Mouse (Mus musculus): ENCODE data around the gene Bri3. TPM values are rescaled to one million over a fixed set of nuclear protein-coding genes. Genes with fewer than 3 reads are reported as not detected.

Bri3 gene
- polyA plus RNA-seq, 1 experiment from 2014 or later = 125 TPM

DNA sequence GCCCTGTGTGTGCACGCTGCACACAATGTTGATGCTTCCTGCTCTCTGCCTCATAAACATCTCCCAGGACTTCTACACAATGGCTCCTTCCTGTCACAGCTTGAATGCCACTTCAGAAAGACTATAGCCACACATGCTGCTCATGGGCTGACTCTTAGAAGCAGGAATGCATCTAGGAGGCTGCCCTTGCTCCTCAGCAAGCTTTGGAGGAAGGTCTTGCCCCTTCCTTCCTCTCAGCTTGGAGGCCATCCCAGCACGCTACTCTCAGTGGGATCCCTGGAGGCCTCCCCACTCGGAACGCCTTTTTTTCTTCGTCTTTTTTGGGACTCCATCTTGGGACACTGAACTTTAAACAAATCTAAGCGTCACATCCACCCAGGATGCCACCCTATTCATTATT is 30.7 kb downstream of the Bri3 start:
- ATAC-seq (ENCODE audit: low FRiP score, low TSS enrichment) (no peak), DNase-seq (no peak)
- H3K9me3 ChIP-seq (ENCODE audit: control insufficient read depth, low read length) = no peaks in the 10 kb centered on the region
- H3K4me3 ChIP-seq (replicated peaks; ENCODE audit: low read depth, low read length) = no peak overlapping the region
- H3K9ac ChIP-seq (replicated peaks; ENCODE audit: low read length) = no peak overlapping the region
- H3K4me1 ChIP-seq (ENCODE audit: control insufficient read depth, insufficient read depth, low read length) = no peaks in the 10 kb centered on the region
- 0 out of 2 replicates have a peak, but pooled peaks cover 9% of the 10 kb centered on the region for H3K36me3 ChIP-seq (ENCODE audit: control insufficient read depth, insufficient read depth, low read length)
- 64% methylated on average over 6 of the region's 6 CpGs for WGBS
- H3K4me2 ChIP-seq (ENCODE audit: low read length) = no peak overlapping the region
- H3K27ac ChIP-seq (replicated peaks; ENCODE audit: low read depth, low read length) = no peak overlapping the region
- H3K27me3 ChIP-seq (ENCODE audit: control insufficient read depth, insufficient read depth, low read length) = no peaks in the 10 kb centered on the region

DNA sequence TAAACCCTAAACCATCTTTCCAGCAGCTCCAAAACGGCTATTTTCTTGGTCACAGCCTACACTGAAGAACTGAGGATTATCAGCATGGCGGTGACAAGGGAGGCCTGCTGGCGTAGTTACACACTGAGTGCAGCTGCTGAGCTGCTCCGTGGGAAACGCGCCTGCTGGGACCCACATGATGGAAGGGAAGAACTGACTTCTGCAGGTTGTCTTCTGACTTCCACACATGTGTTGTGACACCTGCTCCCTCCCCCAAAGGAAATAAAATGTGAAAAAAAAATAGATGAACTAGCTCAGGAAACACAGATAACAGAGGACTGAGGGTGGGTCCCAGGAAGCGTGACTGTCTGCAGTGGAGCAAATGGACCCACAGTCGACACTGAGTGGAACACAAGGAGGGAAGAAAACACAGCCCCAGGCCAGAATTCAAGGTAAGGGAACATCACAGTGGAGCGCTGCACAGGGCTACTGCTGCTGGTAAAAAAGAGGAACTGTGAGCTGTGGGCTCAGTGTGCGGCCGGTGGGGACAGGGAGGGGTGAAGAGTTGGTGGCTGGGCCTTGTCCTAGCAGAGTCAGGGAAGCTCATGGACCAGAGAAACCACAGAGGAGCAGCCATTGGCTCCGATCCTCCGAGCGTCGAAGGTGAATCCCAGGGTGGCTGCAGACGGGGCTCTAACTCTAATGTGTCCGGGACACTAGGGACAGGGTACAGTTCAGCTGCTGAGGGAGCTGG is 32.8 kb downstream of the Bri3 start:
- Histone ChIP-seq H3K9me3 (ENCODE audit: control insufficient read depth, low read length) (no peaks in the 10 kb centered on the region), H3K4me1 (ENCODE audit: control insufficient read depth, insufficient read depth, low read length) (no peaks in the 10 kb centered on the region), H3K4me3 (replicated peaks; ENCODE audit: low read depth, low read length) (no peak overlapping the region), H3K27ac (replicated peaks; ENCODE audit: low read depth, low read length) (no peak overlapping the region), H3K9ac (replicated peaks; ENCODE audit: low read length) (no peak overlapping the region), H3K27me3 (ENCODE audit: control insufficient read depth, insufficient read depth, low read length) (no peaks in the 10 kb centered on the region), H3K4me2 (ENCODE audit: low read length) (no peak overlapping the region), H3K36me3 (ENCODE audit: control insufficient read depth, insufficient read depth, low read length) (0 out of 2 replicates have a peak, but pooled peaks cover 9% of the 10 kb centered on the region)
- DNase-seq = no peak
- WGBS = 86% methylated on average over 17 of the region's 17 CpGs
- ATAC-seq (ENCODE audit: low FRiP score, low TSS enrichment) = no peak

DNA sequence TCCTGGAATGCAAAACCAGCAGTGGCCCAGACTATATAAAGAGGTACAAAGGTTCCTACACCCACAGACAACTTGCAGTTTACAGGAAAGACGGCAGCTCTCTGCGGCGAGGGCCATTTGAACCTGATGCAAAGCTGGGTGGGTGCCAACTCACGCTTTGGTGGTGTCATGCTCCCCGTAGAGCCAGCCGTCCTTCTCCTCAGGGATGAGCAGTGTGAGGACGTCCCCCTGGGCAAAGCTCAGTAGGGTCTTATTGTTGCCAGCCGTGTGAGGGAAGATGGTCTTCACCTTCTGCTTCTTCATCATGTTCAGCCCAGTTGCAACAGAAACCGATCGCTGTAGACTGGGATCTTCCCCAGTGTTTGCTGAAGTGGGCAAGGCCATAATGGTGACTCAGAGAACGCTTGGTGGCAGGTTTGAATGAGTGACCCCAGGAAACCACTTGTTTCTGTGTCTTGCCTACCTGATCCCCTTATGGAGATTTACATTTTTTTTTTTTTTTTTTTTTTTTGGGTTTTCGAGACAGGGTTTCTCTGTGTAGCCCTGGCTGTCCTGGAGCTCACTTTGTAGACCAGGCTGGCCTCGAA is 34.2 kb downstream of the Bri3 start:
- DNase-seq (no peak), ATAC-seq (ENCODE audit: low FRiP score, low TSS enrichment) (no peak)
- H3K36me3 ChIP-seq (ENCODE audit: control insufficient read depth, insufficient read depth, low read length) = 0 out of 2 replicates have a peak, but pooled peaks cover 9% of the 10 kb centered on the region
- no peak overlapping the region for H3K4me3 ChIP-seq (replicated peaks; ENCODE audit: low read depth, low read length)
- no peaks in the 10 kb centered on the region for H3K9me3 ChIP-seq (ENCODE audit: control insufficient read depth, low read length)
- H3K27me3 ChIP-seq (ENCODE audit: control insufficient read depth, insufficient read depth, low read length) = no peaks in the 10 kb centered on the region
- H3K27ac ChIP-seq (replicated peaks; ENCODE audit: low read depth, low read length) = no peak overlapping the region
- H3K9ac ChIP-seq (replicated peaks; ENCODE audit: low read length) = no peak overlapping the region
- WGBS = 90% methylated on average over 12 of the region's 13 CpGs
- no peak overlapping the region for H3K4me2 ChIP-seq (ENCODE audit: low read length)
- H3K4me1 ChIP-seq (ENCODE audit: control insufficient read depth, insufficient read depth, low read length) = no peaks in the 10 kb centered on the region

DNA sequence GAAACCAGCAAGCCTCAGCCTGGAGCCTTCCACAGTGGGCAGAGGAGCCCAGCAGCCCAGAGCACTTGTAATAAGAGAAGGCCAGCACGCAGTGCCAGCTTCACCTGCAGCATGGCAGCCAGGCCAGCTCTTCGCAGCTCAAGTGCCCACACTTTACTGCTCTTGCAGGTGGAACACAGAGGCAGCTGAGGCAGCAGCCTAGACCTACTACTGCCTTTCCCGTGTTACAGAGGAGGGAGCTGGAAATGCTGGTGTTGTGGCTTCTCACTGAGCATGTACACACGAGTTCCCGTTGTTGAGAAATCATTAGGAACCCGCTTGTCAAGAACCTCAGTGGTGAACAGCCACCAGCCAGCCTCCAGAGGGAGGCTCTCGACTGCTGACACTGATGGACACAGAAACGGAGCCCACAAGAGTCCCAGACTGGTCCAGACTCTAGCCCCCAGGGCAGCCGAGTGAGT is 34.9 kb downstream of the Bri3 start:
- no peak for DNase-seq

DNA sequence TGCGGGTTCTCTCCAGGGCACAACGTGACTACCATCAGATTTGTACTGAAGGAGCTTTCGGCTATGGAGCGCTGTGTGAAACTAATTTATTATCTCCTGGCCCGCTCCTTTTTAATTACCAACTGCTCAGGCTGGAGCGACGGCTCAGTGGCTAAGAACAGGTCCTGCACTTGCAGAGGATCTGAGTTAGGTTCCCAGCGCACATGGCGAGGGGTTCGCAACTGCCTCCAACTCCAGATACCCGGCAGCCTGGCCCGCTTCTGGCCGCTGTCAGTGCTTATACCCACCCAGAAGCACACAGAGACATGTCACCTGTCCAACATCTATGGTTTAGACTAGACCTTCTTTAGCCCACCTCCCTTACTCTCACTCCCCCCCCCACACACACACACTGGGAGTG is 35.7 kb downstream of the Bri3 start:
- Histone ChIP-seq H3K4me3 (replicated peaks; ENCODE audit: low read depth, low read length) (no peak overlapping the region), H3K27me3 (ENCODE audit: control insufficient read depth, insufficient read depth, low read length) (no peaks in the 10 kb centered on the region), H3K4me1 (ENCODE audit: control insufficient read depth, insufficient read depth, low read length) (no peaks in the 10 kb centered on the region), H3K9me3 (ENCODE audit: control insufficient read depth, low read length) (no peaks in the 10 kb centered on the region), H3K9ac (replicated peaks; ENCODE audit: low read length) (no peak overlapping the region), H3K27ac (replicated peaks; ENCODE audit: low read depth, low read length) (no peak overlapping the region), H3K36me3 (ENCODE audit: control insufficient read depth, insufficient read depth, low read length) (0 out of 2 replicates have a peak, but pooled peaks cover 9% of the 10 kb centered on the region), H3K4me2 (ENCODE audit: low read length) (no peak overlapping the region)
- ATAC-seq (ENCODE audit: low FRiP score, low TSS enrichment) (no peak), DNase-seq (no peak)
- WGBS = 94% methylated on average over 13 of the region's 13 CpGs

More for the DNA sequence above, 34.9 kb downstream of the Bri3 start:
- no peak for ATAC-seq (ENCODE audit: low FRiP score, low TSS enrichment)
- Histone ChIP-seq H3K27ac (replicated peaks; ENCODE audit: low read depth, low read length) (no peak overlapping the region), H3K36me3 (ENCODE audit: control insufficient read depth, insufficient read depth, low read length) (0 out of 2 replicates have a peak, but pooled peaks cover 9% of the 10 kb centered on the region), H3K4me3 (replicated peaks; ENCODE audit: low read depth, low read length) (no peak overlapping the region), H3K9me3 (ENCODE audit: control insufficient read depth, low read length) (no peaks in the 10 kb centered on the region), H3K9ac (replicated peaks; ENCODE audit: low read length) (no peak overlapping the region), H3K27me3 (ENCODE audit: control insufficient read depth, insufficient read depth, low read length) (no peaks in the 10 kb centered on the region), H3K4me2 (ENCODE audit: low read length) (no peak overlapping the region), H3K4me1 (ENCODE audit: control insufficient read depth, insufficient read depth, low read length) (no peaks in the 10 kb centered on the region)
- WGBS = 92% methylated on average over 9 of the region's 9 CpGs

DNA sequence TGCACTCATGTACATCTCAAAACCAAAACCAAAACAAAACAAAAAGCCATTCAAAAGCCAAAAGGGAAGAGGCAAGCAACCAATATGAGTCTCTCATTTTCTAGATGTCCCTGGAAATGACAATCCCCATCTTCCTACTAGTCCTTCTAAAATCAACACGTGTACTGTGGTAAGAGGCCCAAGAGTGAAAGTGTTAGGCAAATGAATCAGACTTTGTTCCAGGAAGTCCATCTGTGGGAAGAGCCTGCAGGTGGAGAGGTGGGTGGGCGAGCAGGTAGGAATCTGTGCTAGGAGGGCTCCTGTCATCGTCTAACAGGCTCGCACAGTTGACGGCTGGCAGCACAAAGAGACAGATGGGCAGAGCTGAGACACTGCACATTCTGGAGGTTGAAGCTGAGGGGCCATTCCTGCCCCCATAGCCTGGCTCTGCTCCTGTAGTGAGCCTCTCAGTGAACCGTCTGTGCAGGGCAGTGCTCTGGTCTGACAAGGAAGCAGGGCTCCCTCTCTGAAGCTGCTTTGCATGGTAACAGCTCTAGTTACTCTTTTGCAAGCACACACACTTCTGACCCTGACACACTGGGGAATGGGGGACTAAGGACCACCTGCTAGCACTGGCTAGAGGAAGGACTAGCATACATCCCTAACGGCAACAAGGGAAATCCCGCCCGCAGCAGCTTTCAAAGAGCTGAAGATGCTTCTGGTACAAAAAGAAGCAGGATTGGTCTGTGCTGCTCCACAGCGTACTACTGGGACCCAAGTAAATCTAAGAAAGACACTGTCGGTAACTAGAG is 38.4 kb downstream of the Bri3 start:
- no peak overlapping the region for H3K4me2 ChIP-seq (ENCODE audit: low read length)
- H3K27me3 ChIP-seq (ENCODE audit: control insufficient read depth, insufficient read depth, low read length) = no peaks in the 10 kb centered on the region
- WGBS = 80% methylated on average over 11 of the region's 11 CpGs
- ATAC-seq (ENCODE audit: low FRiP score, low TSS enrichment) = no peak
- H3K4me3 ChIP-seq (replicated peaks; ENCODE audit: low read depth, low read length) = no peak overlapping the region
- no peak overlapping the region for H3K9ac ChIP-seq (replicated peaks; ENCODE audit: low read length)
- 0 out of 2 replicates have a peak, but pooled peaks cover 9% of the 10 kb centered on the region for H3K36me3 ChIP-seq (ENCODE audit: control insufficient read depth, insufficient read depth, low read length)
- no peaks in the 10 kb centered on the region for H3K4me1 ChIP-seq (ENCODE audit: control insufficient read depth, insufficient read depth, low read length)
- no peak for DNase-seq
- no peaks in the 10 kb centered on the region for H3K9me3 ChIP-seq (ENCODE audit: control insufficient read depth, low read length)
- H3K27ac ChIP-seq (replicated peaks; ENCODE audit: low read depth, low read length) = no peak overlapping the region

DNA sequence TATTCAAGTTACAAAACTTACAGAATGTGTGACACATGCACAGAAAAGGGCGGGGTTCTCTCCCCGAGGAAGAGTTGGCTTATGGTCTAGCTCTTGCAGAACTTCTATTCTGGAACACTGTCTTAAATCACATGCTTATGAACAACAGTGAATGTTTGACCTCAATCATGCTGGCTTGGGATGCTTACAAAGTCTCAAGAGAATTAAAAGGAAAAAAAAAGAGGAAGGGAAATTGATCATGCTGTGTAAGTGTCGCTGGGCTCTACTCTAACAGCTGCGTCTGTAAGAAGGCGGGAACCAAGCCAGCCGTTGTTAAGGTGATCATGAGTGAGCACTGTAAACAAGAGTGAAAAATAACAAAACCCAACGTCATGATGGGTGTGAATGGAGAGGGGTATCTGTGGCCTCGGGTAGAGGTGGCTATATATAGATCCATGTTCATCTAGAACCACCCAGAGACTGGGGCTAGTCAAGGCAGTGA is 39.4 kb downstream of the Bri3 start:
- ATAC-seq (ENCODE audit: low FRiP score, low TSS enrichment) (no peak), DNase-seq (no peak)
- Histone ChIP-seq H3K4me3 (replicated peaks; ENCODE audit: low read depth, low read length) (no peak overlapping the region), H3K4me1 (ENCODE audit: control insufficient read depth, insufficient read depth, low read length) (no peaks in the 10 kb centered on the region), H3K9me3 (ENCODE audit: control insufficient read depth, low read length) (no peaks in the 10 kb centered on the region), H3K36me3 (ENCODE audit: control insufficient read depth, insufficient read depth, low read length) (0 out of 2 replicates have a peak, but pooled peaks cover 9% of the 10 kb centered on the region), H3K27ac (replicated peaks; ENCODE audit: low read depth, low read length) (no peak overlapping the region), H3K27me3 (ENCODE audit: control insufficient read depth, insufficient read depth, low read length) (no peaks in the 10 kb centered on the region), H3K9ac (replicated peaks; ENCODE audit: low read length) (no peak overlapping the region), H3K4me2 (ENCODE audit: low read length) (no peak overlapping the region)
- 86% methylated on average over 8 of the region's 8 CpGs for whole genome bisulfite sequencing

DNA sequence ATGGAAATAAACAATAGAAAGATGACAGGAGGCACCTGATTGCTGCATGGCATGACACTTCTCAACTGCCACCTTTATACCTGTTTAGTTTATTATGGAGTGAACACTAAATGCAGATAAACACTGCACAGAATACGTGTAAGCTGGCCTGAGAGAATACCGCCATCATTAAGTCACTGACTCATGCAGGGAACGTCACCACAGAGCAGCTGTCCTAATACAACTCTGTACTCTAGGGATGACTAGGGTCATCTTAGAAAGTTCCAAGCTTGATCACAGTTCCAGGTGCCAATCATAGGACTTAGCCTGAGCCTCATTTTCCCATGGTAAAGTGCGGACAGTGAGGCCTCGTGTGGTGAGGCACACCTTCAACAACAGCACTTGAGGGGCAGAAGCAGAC is 40.4 kb downstream of the Bri3 start:
- no peaks in the 10 kb centered on the region for H3K27me3 ChIP-seq (ENCODE audit: control insufficient read depth, insufficient read depth, low read length)
- no peaks in the 10 kb centered on the region for H3K9me3 ChIP-seq (ENCODE audit: control insufficient read depth, low read length)
- WGBS = 86% methylated on average over 5 of the region's 5 CpGs
- H3K27ac ChIP-seq (replicated peaks; ENCODE audit: low read depth, low read length) = no peak overlapping the region
- no peak overlapping the region for H3K4me2 ChIP-seq (ENCODE audit: low read length)
- 0 out of 2 replicates have a peak, but pooled peaks cover 2% of the 10 kb centered on the region for H3K36me3 ChIP-seq (ENCODE audit: control insufficient read depth, insufficient read depth, low read length)
- H3K4me1 ChIP-seq (ENCODE audit: control insufficient read depth, insufficient read depth, low read length) = no peaks in the 10 kb centered on the region
- H3K9ac ChIP-seq (replicated peaks; ENCODE audit: low read length) = no peak overlapping the region
- ATAC-seq (ENCODE audit: low FRiP score, low TSS enrichment) (no peak), DNase-seq (no peak)
- no peak overlapping the region for H3K4me3 ChIP-seq (replicated peaks; ENCODE audit: low read depth, low read length)
